Mouse (Mus musculus) thymus, postnatal 4 days (tissue): Measurements from ENCODE around the gene Adora2a.
A peak's percentile ranks its signal among the peaks of the same experiment; 100 is the strongest.
"Not testable (repeated sequence)": the region's sequence is repeated elsewhere in the genome, so short reads cannot be mapped to it uniquely, and the experiment has no call there.

ENCODE experiments used
- DNase-seq: peaks from one replicate; pipeline ENCODE4 v3.0.0; 2021

The Adora2a gene

DNA sequence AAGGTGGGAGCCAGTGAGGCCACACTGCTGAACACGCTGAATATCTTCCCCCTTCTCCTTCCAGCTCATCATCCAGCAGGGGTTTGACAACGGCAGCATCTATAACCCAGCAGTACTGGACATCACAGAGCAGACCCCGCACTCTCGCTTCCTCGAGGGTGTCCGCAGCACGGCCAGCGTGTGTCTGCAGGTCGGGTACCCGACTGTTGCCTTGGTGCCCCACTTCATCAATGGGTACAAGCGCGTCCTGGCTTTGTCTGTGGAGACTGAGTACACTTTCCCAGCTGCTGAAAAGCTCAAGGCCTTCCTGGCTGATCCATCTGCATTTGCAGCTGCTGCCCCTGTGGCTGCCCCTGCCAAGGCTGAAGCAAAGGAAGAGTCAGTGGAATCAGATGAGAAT lies 35.9 kb downstream of the Adora2a start:
- no peak for DNase-seq

DNA sequence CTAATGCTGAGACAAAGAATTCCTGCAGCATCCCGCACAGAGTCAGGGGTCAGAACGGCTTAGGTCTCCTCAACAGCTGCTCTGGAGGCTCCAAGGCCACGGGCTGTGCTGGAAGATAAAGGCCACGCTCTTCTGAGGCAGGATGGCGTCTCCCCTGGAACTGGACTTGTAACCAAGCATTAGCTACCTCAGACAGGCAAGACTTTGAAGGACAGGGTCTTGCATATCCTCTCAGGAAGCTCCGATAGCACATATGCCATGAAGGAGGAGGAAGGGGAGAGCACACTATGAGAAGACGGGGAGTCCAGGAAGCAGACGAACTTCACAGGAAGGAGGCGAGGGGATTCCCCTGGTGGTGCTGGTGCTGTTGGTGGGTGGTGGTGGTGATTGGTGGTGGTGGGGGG lies 37.2 kb downstream of the Adora2a start:
- not testable (repeated sequence) for DNase-seq

DNA sequence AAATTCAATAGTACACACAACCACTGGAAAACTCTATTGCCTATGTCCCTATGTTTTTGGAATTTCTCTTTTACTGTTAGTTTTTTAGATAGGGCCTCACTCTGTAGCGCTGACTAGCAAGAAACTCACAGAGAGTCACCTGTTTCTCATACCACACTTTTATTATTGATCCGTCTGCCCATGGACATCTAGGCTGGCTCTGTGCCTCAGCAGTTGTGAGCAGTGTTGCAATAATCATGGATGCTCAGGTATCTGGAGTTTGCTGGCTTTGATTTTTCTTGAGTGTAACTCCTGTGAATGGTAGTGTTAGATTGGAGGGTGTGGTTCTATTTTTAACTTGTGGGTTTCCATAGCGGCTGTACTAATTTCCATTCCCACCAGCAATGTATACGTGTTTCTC lies 38.7 kb downstream of the Adora2a start:
- DNase-seq: no peak

DNA sequence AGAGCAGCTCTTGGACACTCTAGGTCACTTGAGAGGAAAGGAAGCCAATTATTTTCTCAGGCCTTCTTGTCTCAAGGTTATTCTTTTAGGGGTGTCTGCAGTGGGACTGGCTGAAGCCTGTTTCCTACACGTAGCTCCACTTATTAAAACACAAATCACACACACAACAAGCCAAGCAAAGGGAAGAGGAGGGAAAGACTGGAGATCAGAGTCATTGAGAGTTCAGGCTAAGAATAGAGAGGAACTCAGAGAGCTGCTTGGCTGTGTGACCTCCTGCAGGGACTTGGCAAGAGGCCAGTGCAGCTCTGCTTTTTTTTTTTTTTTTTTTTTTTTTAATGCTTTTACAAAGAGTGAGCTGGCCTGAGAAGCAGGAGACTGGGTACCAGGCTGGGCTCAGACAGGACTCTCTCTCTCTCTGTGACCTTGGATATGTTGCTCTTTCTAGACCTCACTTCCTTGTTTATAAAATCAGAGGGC lies 47.6 kb downstream of the Adora2a start:
- DNase-seq: not testable (repeated sequence)

DNA sequence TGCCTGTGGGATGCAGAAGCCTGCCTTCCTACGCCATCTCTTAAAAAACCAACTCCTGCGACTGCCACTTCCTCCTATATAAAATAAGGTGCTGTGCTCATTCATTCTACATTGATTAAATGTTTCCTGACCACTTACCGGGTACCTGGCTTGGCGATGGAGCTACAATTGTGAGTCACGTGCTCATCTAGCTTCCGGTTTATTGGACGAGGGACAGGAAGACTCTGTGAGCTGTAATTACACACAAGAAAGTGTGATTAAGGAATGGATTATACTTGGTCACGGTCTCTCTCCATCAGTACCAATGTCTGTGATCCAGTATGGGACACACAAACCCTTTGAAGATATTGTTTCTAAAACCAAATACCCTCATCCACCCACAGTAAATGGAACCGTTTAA lies 48.1 kb downstream of the Adora2a start:
- no peak for DNase-seq

DNA sequence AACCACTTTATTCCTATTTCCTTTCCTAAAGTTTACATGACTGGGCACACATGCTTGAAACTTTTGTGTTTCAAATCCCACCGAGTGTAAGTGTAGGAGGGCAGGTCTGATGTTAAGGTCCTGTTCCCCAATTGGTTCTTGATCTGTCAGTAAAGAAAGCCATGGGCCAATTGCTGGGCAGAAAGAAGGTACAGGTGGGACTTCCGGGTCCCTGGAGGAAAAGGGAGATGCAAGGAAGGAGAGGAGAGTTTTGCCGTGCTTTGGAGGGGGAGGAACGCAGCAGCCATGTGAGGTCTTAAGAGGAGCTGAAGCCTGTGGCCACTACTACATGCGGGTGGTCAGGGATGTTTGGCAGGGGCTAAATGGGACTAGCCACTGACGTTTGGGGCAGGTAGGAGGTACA lies 48.6 kb downstream of the Adora2a start:
- DNase-seq: peak; percentile 18

DNA sequence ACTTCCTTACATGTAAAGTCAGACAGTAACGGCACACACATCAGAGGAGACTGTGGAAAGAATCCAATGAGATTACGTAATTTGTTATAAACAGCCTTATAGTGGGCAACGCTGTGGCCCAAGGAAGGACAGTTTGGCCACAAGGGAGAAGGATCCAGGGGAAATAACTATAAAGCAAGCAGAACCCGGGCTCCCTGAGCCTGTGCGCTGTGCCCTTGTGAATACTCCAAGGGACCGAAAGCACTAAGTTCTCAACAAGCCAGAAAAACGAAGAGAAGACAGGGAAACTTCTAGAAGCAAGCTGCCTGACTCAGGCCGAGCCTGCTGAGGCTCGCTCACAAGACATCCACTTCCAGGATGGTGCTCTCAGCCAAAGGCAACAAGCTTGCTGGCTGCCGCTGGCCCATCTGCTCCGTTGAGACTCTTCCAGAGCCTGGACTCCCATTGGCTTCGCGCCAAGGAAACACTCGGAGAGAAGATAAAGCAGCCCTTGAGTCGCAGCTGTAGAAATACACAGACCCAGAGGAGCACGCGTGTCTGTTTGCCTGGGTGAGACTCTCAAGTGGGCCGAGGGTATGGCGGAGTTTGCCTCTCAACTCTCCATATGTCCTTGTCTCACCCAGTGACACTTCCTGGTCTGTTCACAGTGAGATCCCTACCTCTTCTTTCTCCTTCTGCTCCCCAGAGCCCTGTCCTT lies 57.1 kb downstream of the Adora2a start:
- not testable (repeated sequence) for DNase-seq

DNA sequence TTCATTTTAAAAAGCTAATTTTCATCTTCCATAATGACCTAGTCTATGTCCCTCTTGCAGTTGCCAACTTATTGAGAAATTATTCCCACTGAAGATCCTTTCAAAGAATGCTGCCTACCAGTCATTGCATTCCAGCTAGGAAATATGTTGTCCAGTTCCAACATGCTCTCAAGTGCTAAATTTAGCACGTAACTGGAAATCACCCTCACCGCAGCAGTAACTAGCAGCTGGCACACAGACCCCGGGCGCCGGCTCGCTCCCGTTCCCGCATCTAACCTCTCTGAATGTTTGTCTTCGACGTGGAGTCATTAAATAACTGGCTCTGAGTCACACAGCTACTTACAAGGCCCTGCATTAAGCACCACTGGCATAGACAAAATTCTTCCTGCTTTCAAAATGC lies 62.0 kb downstream of the Adora2a start:
- DNase-seq: no peak
